Mouse (Mus musculus) neural tube, embryonic 15.5 days (tissue): Measurements from ENCODE around the gene Ankrd33b. TPM values are rescaled to one million over a fixed set of nuclear protein-coding genes. Genes with fewer than 3 reads are reported as not detected.
A peak's percentile ranks its signal among the peaks of the same experiment; 100 is the strongest.

Experiments
- ATAC-seq: fragments of 200-750 bp; cut with Nextera tagmentation; 2 replicates; pipeline ENCODE4 v1.8.0; 2017; ENCODE audit warnings: mild to moderate bottlenecking, moderate TSS enrichment, moderate library complexity; ENCODE audit not compliant: low FRiP score
- H3K27ac ChIP-seq: fragments of 300-500 bp; sonication (generic); replicated peaks from 2 replicates; pipeline ENCODE4 v1.5.1; 2015; ENCODE audit warnings: mild to moderate bottlenecking, inconsistent platforms
- H3K27me3 ChIP-seq: fragments of 300-500 bp; sonication (generic); replicated peaks from 2 replicates; pipeline ENCODE4 v1.6.1; 2015; ENCODE audit warnings: inconsistent platforms
- H3K36me3 ChIP-seq: fragments of 300-500 bp; sonication (generic); 2 replicates; pipeline ENCODE4 v1.6.1; 2015; ENCODE audit warnings: inconsistent platforms
- H3K4me1 ChIP-seq: fragments of 300-500 bp; sonication (generic); 2 replicates; pipeline ENCODE4 v1.6.1; 2015; ENCODE audit warnings: inconsistent platforms
- H3K4me2 ChIP-seq: fragments of 300-500 bp; sonication (generic); 2 replicates; pipeline ENCODE4 v1.6.1; 2015; ENCODE audit warnings: inconsistent platforms, mild to moderate bottlenecking, moderate library complexity
- H3K4me3 ChIP-seq: fragments of 300-500 bp; sonication (generic); replicated peaks from 2 replicates; pipeline ENCODE4 v1.5.1; 2015; ENCODE audit warnings: mild to moderate bottlenecking, inconsistent platforms
- H3K9ac ChIP-seq: fragments of 300-500 bp; sonication (generic); replicated peaks from 2 replicates; pipeline ENCODE4 v1.6.1; 2015; ENCODE audit warnings: mild to moderate bottlenecking, inconsistent platforms
- H3K9me3 ChIP-seq: fragments of 300-500 bp; sonication (generic); replicated peaks from 2 replicates; pipeline ENCODE4 v1.6.1; 2016; ENCODE audit warnings: inconsistent platforms
- WGBS: fragments of 180-500 bp; shearing (Covaris S2); methylation state at CpG from one replicate; pipeline ENCODE4 v1.1.7; 2015; ENCODE audit warnings: mixed read lengths; 5-methylcytosine and 5-hydroxymethylcytosine counted together
- polyA plus RNA-seq: library from polyadenylated mRNA; unstranded; fragments of >200 nt; fragmentation: Nextera tagmentation; extraction: Ambion mirVana; gene quantifications from 2 replicates; pipeline ENCODE4 v1.2.1, GENCODE M21; 2015

The Ankrd33b gene
- polyA plus RNA-seq: 0.70 and 2.6 TPM in 2 replicates

GRCm38 (mm10) chr15:31367481-31368200 is at the start of gene Ankrd33b:
Gene Ankrd33b (minus strand): TSS chr15:31367726.
- H3K36me3 ChIP-seq: no peaks in the 10 kb centered on the region
- peak within 1 kb of the TSS; percentile 47 for H3K9ac ChIP-seq
- no peak within 1 kb of the TSS for H3K27ac ChIP-seq
- peaks cover 68% of the 10 kb centered on the region for H3K27me3 ChIP-seq
- H3K4me1 ChIP-seq: peaks cover 38% of the 10 kb centered on the region
- H3K9me3 ChIP-seq: no peaks in the 10 kb centered on the region
- H3K4me2 ChIP-seq: peak within 1 kb of the TSS; percentile 100
- peak; percentile 39; the same call in 1 of the 2 replicates for ATAC-seq
- under 1% methylated on average over 49 of the region's 49 CpGs for WGBS
- H3K4me3 ChIP-seq: peak within 1 kb of the TSS; percentile 57

GRCm38 (mm10) chr15:31415181-31415580 is 47.7 kb upstream of the Ankrd33b start:
- WGBS: 71% methylated on average over 4 of the region's 4 CpGs
- H3K4me3 ChIP-seq: no peak overlapping the region
- H3K27me3 ChIP-seq: no peaks in the 10 kb centered on the region

GRCm38 (mm10) chr15:31414179-31414898 is 46.8 kb upstream of the Ankrd33b start:
- H3K9ac ChIP-seq: no peak overlapping the region
- no peak overlapping the region for H3K4me2 ChIP-seq
- H3K27ac ChIP-seq: no peak overlapping the region
- no peaks in the 10 kb centered on the region for H3K36me3 ChIP-seq
- no peak for ATAC-seq
- no peaks in the 10 kb centered on the region for H3K9me3 ChIP-seq
- H3K27me3 ChIP-seq: no peaks in the 10 kb centered on the region
- H3K4me1 ChIP-seq: no peaks in the 10 kb centered on the region
- 59% methylated on average over 6 of the region's 6 CpGs for WGBS
- H3K4me3 ChIP-seq: no peak overlapping the region

More at GRCm38 (mm10) chr15:31415181-31415580, 47.7 kb upstream of the Ankrd33b start:
- Histone ChIP-seq H3K9ac (no peak overlapping the region), H3K4me2 (no peak overlapping the region), H3K4me1 (no peaks in the 10 kb centered on the region), H3K27ac (no peak overlapping the region), H3K36me3 (no peaks in the 10 kb centered on the region), H3K9me3 (no peaks in the 10 kb centered on the region)
- no peak for ATAC-seq

GRCm38 (mm10) chr15:31413662-31414061 is 46.1 kb upstream of the Ankrd33b start:
- Histone ChIP-seq H3K4me1 (0 out of 2 replicates have a peak, but pooled peaks cover 2% of the 10 kb centered on the region), H3K9ac (no peak overlapping the region), H3K9me3 (no peaks in the 10 kb centered on the region), H3K27ac (no peak overlapping the region), H3K27me3 (no peaks in the 10 kb centered on the region), H3K36me3 (no peaks in the 10 kb centered on the region), H3K4me3 (no peak overlapping the region), H3K4me2 (no peak overlapping the region)
- 89% methylated on average over 6 of the region's 6 CpGs for WGBS
- no peak for ATAC-seq

GRCm38 (mm10) chr15:31412933-31413332 is 45.4 kb upstream of the Ankrd33b start:
- Histone ChIP-seq H3K9ac (no peak overlapping the region), H3K4me3 (no peak overlapping the region), H3K27me3 (no peaks in the 10 kb centered on the region), H3K4me1 (0 out of 2 replicates have a peak, but pooled peaks cover 4% of the 10 kb centered on the region), H3K4me2 (no peak overlapping the region), H3K36me3 (no peaks in the 10 kb centered on the region), H3K9me3 (no peaks in the 10 kb centered on the region), H3K27ac (no peak overlapping the region)
- 45% methylated on average over 3 of the region's 3 CpGs for WGBS
- ATAC-seq: no peak

GRCm38 (mm10) chr15:31412436-31412835 is 44.9 kb upstream of the Ankrd33b start:
- Histone ChIP-seq H3K9ac (no peak overlapping the region), H3K27me3 (no peaks in the 10 kb centered on the region), H3K9me3 (no peaks in the 10 kb centered on the region), H3K4me3 (no peak overlapping the region), H3K27ac (no peak overlapping the region), H3K36me3 (no peaks in the 10 kb centered on the region), H3K4me2 (no peak overlapping the region), H3K4me1 (0 out of 2 replicates have a peak, but pooled peaks cover 4% of the 10 kb centered on the region)
- ATAC-seq: no peak
- 85% methylated on average over 6 of the region's 6 CpGs for WGBS

- no peak overlapping the region for H3K4me2 ChIP-seq
- 80% methylated on average over 4 of the region's 4 CpGs for WGBS
- peaks cover 9% of the 10 kb centered on the region for H3K4me1 ChIP-seq
- no peaks in the 10 kb centered on the region for H3K27me3 ChIP-seq
- ATAC-seq: no peak
- no peaks in the 10 kb centered on the region for H3K9me3 ChIP-seq
- no peak overlapping the region for H3K9ac ChIP-seq
- no peaks in the 10 kb centered on the region for H3K36me3 ChIP-seq
- H3K4me3 ChIP-seq: no peak overlapping the region
- H3K27ac ChIP-seq: no peak overlapping the region
Observed at GRCm38 (mm10) chr15:31407490-31407889, 40.0 kb upstream of the Ankrd33b start.

GRCm38 (mm10) chr15:31406881-31407280 is 39.4 kb upstream of the Ankrd33b start:
- H3K4me2 ChIP-seq: no peak overlapping the region
- H3K36me3 ChIP-seq: no peaks in the 10 kb centered on the region
- H3K27me3 ChIP-seq: no peaks in the 10 kb centered on the region
- H3K4me3 ChIP-seq: no peak overlapping the region
- peaks cover 15% of the 10 kb centered on the region for H3K4me1 ChIP-seq
- no peaks in the 10 kb centered on the region for H3K9me3 ChIP-seq
- WGBS: 88% methylated on average over 5 of the region's 5 CpGs
- no peak for ATAC-seq
- H3K9ac ChIP-seq: no peak overlapping the region
- H3K27ac ChIP-seq: no peak overlapping the region

GRCm38 (mm10) chr15:31404346-31404745 is 36.8 kb upstream of the Ankrd33b start:
- Histone ChIP-seq H3K9ac (no peak overlapping the region), H3K4me1 (peaks cover 17% of the 10 kb centered on the region), H3K27me3 (no peaks in the 10 kb centered on the region), H3K4me2 (no peak overlapping the region), H3K27ac (no peak overlapping the region), H3K36me3 (no peaks in the 10 kb centered on the region), H3K9me3 (no peaks in the 10 kb centered on the region), H3K4me3 (no peak overlapping the region)
- ATAC-seq: no peak
- WGBS: 90% methylated on average over 8 of the region's 8 CpGs

- no peaks in the 10 kb centered on the region for H3K36me3 ChIP-seq
- H3K4me2 ChIP-seq: no peak overlapping the region
- H3K4me1 ChIP-seq: peaks cover 13% of the 10 kb centered on the region
- WGBS: 34% methylated on average over 12 of the region's 12 CpGs
- H3K27ac ChIP-seq: no peak overlapping the region
- no peak overlapping the region for H3K9ac ChIP-seq
- no peaks in the 10 kb centered on the region for H3K27me3 ChIP-seq
- H3K4me3 ChIP-seq: no peak overlapping the region
- H3K9me3 ChIP-seq: no peaks in the 10 kb centered on the region
- ATAC-seq: peak; percentile 69
Observed at GRCm38 (mm10) chr15:31402200-31402892, 34.8 kb upstream of the Ankrd33b start.

GRCm38 (mm10) chr15:31400974-31401373 is 33.4 kb upstream of the Ankrd33b start:
- Histone ChIP-seq H3K27ac (no peak overlapping the region), H3K27me3 (no peaks in the 10 kb centered on the region), H3K36me3 (no peaks in the 10 kb centered on the region), H3K4me3 (no peak overlapping the region), H3K4me2 (no peak overlapping the region), H3K4me1 (peaks cover 13% of the 10 kb centered on the region), H3K9me3 (no peaks in the 10 kb centered on the region), H3K9ac (no peak overlapping the region)
- 37% methylated on average over 3 of the region's 3 CpGs for WGBS
- no peak for ATAC-seq
